Mouse (Mus musculus): ENCODE results near the gene Hip1r. TPM values are rescaled to one million over a fixed set of nuclear protein-coding genes. Genes with fewer than 3 reads are reported as not detected.
A peak's percentile ranks its signal among the peaks of the same experiment; 100 is the strongest.

Hip1r gene
- total and polyA plus RNA-seq, 2 experiments: 9.7 to 11.5 TPM

DNA sequence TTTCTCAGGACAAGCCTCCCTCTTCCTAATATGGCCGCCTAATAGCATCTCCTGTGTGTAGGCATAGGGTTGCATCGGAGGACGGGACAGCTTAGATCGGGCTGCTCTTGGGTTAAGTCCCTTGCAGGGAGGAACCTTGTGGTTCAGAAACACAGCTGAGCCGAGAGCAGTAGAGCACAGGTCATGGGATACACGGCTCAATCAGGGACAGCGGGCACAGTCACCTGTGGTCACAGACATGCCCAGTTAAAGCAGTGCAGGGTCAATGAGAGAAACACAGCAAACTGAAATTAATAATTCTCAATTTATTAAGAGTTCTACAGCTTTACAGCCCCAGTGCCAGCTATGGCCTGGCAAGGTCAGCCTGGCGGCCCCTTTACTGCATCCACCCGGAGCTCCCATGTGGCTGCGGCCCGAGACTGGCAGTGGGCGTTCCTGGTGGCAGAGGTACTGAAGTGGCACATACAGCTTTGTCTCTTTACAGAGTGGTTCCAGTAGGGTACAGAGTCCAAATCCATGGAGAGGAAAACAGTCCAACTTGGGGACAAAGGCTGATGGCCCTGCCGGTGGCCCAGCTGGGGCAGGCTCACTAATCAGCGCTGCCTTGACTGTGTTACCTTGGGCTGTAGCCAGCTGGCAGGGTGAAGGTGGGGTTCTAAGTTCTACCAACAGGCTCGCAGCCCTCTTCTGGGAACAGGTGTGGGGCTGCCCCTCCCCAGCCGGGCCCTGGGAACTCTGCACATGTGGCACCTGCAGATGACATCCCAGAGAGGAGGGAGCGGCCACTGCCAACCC, 31.1 kb downstream of the Hip1r start:
- Histone ChIP-seq H3K9ac (ENCODE audit: low read depth, low read length) (peak overlapping the region; percentile 27; the same call in 1 of the 2 replicates), H3K27me3 (ENCODE audit: control insufficient read depth, insufficient read depth, low read length) (no peaks in the 10 kb centered on the region), H3K27ac (replicated peaks; ENCODE audit: insufficient read depth, low read depth, low read length) (peak overlapping the region; percentile 72), H3K79me2 (ENCODE audit: control insufficient read depth, insufficient read depth, low read length) (no peaks in the 10 kb centered on the region), H3K36me3 (ENCODE audit: control insufficient read depth, insufficient read depth, low read length) (peaks cover 2% of the 10 kb centered on the region; the same call in 1 of the 2 replicates), H3K4me3 (ENCODE audit: insufficient read depth, low read depth, low read length) (no peak overlapping the region), H3K4me1 (ENCODE audit: control insufficient read depth, insufficient read depth, low read length) (peaks cover 44% of the 10 kb centered on the region)
- peak; percentile 99 for DNase-seq (ENCODE audit: extremely low read depth, low read depth, low spot score)
- TF ChIP-seq POLR2A (IDR thresholded peaks at IDR 0.05; ENCODE audit: extremely low read depth, insufficient read depth, low read length) (no peak), CTCF (IDR thresholded peaks at IDR 0.05; ENCODE audit: low read depth, low read length) (peak; percentile 25; the same call in 1 of the 2 replicates)
- 26% methylated on average over 17 of the region's 17 CpGs for WGBS

DNA sequence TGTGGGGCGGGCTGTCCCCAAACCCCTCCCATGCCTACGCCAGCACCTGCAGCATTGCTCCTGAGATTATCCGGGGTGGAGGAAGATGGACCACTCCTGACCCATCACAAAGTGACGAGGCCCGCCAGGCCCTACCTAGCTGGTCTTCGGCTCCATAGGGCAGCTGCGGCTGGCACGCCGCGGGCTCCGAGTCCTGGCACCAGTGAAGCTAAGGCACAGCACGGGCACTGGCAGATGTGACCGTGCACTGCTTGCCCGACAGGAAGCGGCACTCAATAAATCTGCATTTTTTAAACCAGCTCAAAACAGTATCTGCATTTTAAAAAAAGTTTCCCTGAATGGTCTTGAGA, 31.7 kb downstream of the Hip1r start:
- Histone ChIP-seq H3K36me3 (ENCODE audit: control insufficient read depth, insufficient read depth, low read length) (peaks cover 2% of the 10 kb centered on the region; the same call in 1 of the 2 replicates), H3K27ac (replicated peaks; ENCODE audit: insufficient read depth, low read depth, low read length) (peak overlapping the region; percentile 66), H3K9ac (ENCODE audit: low read depth, low read length) (peak overlapping the region; percentile 25; the same call in 1 of the 2 replicates), H3K27me3 (ENCODE audit: control insufficient read depth, insufficient read depth, low read length) (no peaks in the 10 kb centered on the region), H3K4me1 (ENCODE audit: control insufficient read depth, insufficient read depth, low read length) (peaks cover 44% of the 10 kb centered on the region), H3K79me2 (ENCODE audit: control insufficient read depth, insufficient read depth, low read length) (peaks cover 4% of the 10 kb centered on the region; the same call in 1 of the 2 replicates), H3K4me3 (ENCODE audit: insufficient read depth, low read depth, low read length) (no peak overlapping the region)
- WGBS: 28% methylated on average over 15 of the region's 15 CpGs
- TF ChIP-seq CTCF (IDR thresholded peaks at IDR 0.05; ENCODE audit: low read depth, low read length): 0 out of 2 replicates have a peak, but pooled peaks have one; percentile 0
- TF ChIP-seq POLR2A (IDR thresholded peaks at IDR 0.05; ENCODE audit: extremely low read depth, insufficient read depth, low read length): no peak
- no peak for DNase-seq (ENCODE audit: extremely low read depth, low read depth, low spot score)

DNA sequence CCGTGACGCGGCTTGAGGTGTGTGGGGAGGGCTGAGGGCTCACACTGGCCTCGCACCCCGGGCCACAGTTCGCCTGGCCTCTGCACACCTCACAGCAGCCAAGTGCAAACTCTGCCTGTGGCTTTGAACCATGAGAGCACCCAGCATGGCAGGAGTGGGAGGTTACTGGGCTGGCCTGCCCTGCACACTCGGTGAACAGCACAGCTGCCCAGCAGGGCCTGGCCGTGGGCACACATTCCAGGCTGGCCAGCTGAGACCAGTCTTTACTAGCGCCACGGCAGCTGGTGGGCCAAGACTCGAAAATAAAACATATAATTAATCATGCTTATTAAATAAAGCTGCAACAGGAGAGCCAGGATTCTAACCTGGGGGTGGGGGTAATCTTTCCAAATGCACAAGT, 32.2 kb downstream of the Hip1r start:
- Histone ChIP-seq H3K9ac (ENCODE audit: low read depth, low read length) (no peak overlapping the region), H3K36me3 (ENCODE audit: control insufficient read depth, insufficient read depth, low read length) (peaks cover 2% of the 10 kb centered on the region; the same call in 1 of the 2 replicates), H3K4me1 (ENCODE audit: control insufficient read depth, insufficient read depth, low read length) (peaks cover 44% of the 10 kb centered on the region), H3K79me2 (ENCODE audit: control insufficient read depth, insufficient read depth, low read length) (peaks cover 4% of the 10 kb centered on the region; the same call in 1 of the 2 replicates), H3K27ac (replicated peaks; ENCODE audit: insufficient read depth, low read depth, low read length) (peak overlapping the region; percentile 66), H3K4me3 (ENCODE audit: insufficient read depth, low read depth, low read length) (no peak overlapping the region), H3K27me3 (ENCODE audit: control insufficient read depth, insufficient read depth, low read length) (no peaks in the 10 kb centered on the region)
- peak; percentile 73 for DNase-seq (ENCODE audit: extremely low read depth, low read depth, low spot score)
- TF ChIP-seq CTCF (IDR thresholded peaks at IDR 0.05; ENCODE audit: low read depth, low read length): no peak
- no peak for TF ChIP-seq POLR2A (IDR thresholded peaks at IDR 0.05; ENCODE audit: extremely low read depth, insufficient read depth, low read length)
- WGBS: 24% methylated on average over 11 of the region's 11 CpGs

DNA sequence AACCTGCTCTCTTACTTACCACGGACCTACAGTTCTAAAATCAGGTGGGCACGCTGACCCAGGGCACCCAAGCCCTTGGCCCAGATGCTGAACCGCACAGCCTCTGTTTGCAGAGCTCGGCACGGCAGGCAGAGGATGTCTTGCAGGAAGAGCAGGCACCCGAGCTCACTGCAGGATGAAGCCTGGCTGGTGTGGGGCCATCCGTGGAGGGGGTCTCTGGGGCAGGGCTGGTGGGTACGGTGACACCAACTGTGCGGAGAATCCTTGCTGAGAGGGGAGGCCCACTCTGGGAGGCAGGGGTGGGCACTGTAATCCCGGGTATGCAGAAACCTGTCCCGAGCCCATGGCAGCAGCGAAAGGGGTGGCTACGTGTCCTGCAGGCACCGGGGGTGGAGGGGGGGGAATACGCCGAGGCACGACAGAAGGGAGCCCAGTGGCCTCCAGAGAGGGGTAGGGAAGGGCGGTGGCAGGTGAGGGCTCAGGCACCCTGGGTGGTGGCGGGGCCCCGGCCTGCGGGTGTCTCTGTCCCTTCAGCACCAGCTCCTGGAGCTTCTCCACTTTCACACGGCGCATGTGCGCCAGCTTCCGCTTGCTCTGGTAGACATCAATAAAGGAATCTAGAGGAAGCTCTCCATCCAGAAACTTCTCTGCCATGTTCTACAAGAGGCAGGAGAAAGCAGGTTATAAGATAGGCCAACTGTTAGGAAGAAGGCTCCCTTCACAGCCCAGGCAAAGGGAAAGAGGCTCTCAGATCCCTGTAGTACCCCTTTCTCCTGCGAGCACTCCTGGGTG, 32.9 kb downstream of the Hip1r start:
- Histone ChIP-seq H3K36me3 (ENCODE audit: control insufficient read depth, insufficient read depth, low read length) (peaks cover 2% of the 10 kb centered on the region; the same call in 1 of the 2 replicates), H3K27ac (replicated peaks; ENCODE audit: insufficient read depth, low read depth, low read length) (peak overlapping the region; percentile 65), H3K4me1 (ENCODE audit: control insufficient read depth, insufficient read depth, low read length) (peaks cover 45% of the 10 kb centered on the region), H3K79me2 (ENCODE audit: control insufficient read depth, insufficient read depth, low read length) (peaks cover 4% of the 10 kb centered on the region; the same call in 1 of the 2 replicates), H3K27me3 (ENCODE audit: control insufficient read depth, insufficient read depth, low read length) (no peaks in the 10 kb centered on the region), H3K9ac (ENCODE audit: low read depth, low read length) (no peak overlapping the region), H3K4me3 (ENCODE audit: insufficient read depth, low read depth, low read length) (no peak overlapping the region)
- TF ChIP-seq POLR2A (IDR thresholded peaks at IDR 0.05; ENCODE audit: extremely low read depth, insufficient read depth, low read length) (no peak), CTCF (IDR thresholded peaks at IDR 0.05; ENCODE audit: low read depth, low read length) (no peak)
- 66% methylated on average over 26 of the region's 26 CpGs for WGBS
- no peak for DNase-seq (ENCODE audit: extremely low read depth, low read depth, low spot score)

DNA sequence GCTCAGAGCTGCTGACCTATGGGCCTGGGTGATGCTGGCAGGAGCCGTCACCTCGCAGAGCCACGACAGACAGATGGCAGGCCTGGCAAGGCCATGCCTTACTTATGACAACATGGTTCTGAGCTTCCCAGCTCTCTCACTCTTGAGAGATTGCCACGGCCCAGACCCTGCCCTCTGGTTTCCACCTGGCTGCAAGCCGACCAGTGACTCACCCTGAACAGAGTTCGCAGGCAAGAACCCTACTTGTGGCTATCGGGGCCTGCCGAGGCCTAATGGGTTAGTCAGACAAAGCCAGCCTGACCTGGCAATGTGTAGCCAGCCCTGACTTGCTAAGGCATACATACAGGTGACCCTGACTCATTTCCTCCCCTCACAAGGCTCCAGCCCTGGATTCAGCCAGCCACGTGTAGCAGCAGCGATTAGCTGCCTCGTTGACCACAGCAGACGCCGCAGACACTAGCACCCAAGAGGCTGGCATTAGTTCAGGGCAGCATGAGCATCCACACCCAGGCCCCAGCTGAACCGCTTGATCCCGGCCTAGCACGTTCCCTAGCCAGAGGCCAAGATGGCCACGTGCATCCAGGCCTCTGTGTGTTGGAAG, 33.6 kb downstream of the Hip1r start:
- Histone ChIP-seq H3K27ac (replicated peaks; ENCODE audit: insufficient read depth, low read depth, low read length) (peak overlapping the region; percentile 65), H3K4me3 (ENCODE audit: insufficient read depth, low read depth, low read length) (no peak overlapping the region), H3K36me3 (ENCODE audit: control insufficient read depth, insufficient read depth, low read length) (peaks cover 2% of the 10 kb centered on the region; the same call in 1 of the 2 replicates), H3K27me3 (ENCODE audit: control insufficient read depth, insufficient read depth, low read length) (no peaks in the 10 kb centered on the region), H3K4me1 (ENCODE audit: control insufficient read depth, insufficient read depth, low read length) (peaks cover 52% of the 10 kb centered on the region), H3K79me2 (ENCODE audit: control insufficient read depth, insufficient read depth, low read length) (peaks cover 11% of the 10 kb centered on the region; the same call in 1 of the 2 replicates), H3K9ac (ENCODE audit: low read depth, low read length) (peak overlapping the region; percentile 4; the same call in 1 of the 2 replicates)
- TF ChIP-seq CTCF (IDR thresholded peaks at IDR 0.05; ENCODE audit: low read depth, low read length) (peak; percentile 49), POLR2A (IDR thresholded peaks at IDR 0.05; ENCODE audit: extremely low read depth, insufficient read depth, low read length) (no peak)
- peak; percentile 92 for DNase-seq (ENCODE audit: extremely low read depth, low read depth, low spot score)
- WGBS: 27% methylated on average over 17 of the region's 17 CpGs

All from liver, adult 2 months (tissue).